Mouse (Mus musculus) kidney, postnatal 10 days (tissue): ENCODE data around the gene Tmem59.
A peak's percentile ranks its signal among the peaks of the same experiment; 100 is the strongest.

Experiments used
- DNase-seq: peaks from one replicate; pipeline ENCODE4 v3.0.0; 2021; ENCODE audit warnings: mixed read lengths

The Tmem59 gene

DNA sequence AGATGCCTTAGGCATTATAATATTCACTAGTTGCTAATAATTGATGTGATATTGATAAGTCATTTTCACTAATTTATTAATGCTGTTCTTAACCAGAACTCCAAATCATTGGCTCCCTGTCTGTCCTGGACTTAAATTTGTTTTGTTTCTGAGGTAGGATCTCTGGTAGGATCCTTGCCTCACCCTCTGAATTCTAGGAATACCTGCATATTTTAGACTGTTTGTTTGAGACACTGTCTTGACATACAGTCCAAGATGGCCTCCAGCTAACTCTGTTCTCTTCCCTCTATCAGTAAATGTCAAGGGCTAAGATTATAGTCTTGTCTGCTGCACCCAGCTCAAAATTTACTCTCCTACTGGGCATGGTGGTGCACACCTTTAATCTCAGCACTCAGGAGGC lies 2.5 kb downstream of the Tmem59 start:
- DNase-seq: no peak

- no peak for DNase-seq
Measured at GRCm38 (mm10) chr4:107181866-107182265, 3.7 kb downstream of the Tmem59 start.

GRCm38 (mm10) chr4:107182796-107183195 lies 4.6 kb downstream of the Tmem59 start:
- DNase-seq: no peak

GRCm38 (mm10) chr4:107183203-107183602 lies 5.0 kb downstream of the Tmem59 start:
- no peak for DNase-seq

DNA sequence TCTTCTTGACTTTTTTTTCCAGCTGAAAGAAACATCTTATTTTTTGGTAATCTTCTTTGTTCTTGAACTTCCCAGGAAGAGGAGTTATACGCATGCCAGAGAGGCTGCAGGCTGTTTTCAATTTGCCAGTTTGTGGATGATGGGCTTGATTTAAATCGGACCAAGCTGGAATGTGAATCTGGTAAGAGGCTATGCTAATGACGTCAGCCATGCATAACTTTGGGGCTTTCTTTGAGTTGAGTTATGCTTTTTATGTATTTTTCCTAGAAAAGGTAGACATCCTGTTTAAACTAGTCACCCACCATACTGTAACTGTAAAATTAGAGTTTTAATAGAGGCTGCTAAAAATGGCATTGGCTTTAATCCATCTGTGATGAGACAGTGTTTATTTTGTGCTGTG lies 7.5 kb downstream of the Tmem59 start:
- DNase-seq: no peak

GRCm38 (mm10) chr4:107193841-107194240 lies 15.6 kb downstream of the Tmem59 start:
- no peak for DNase-seq

DNA sequence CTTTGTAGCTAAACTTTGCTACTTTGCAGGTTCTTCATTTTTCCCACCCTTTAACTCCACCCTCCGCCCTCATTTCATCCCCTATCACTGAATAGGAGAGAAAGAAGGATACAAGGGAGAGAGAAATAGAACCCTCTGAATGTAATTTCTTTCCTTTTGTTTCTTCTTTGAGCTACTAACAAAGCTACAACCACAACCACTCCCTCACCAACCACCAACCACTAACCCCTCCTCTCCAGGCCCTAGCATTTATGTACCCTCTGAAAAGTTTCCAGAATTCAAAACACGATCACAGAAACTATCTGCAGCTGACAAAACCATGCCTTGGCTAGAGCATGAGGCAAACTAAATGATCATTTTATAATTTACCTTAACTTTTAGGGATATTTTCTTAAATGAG lies 18.3 kb downstream of the Tmem59 start:
- DNase-seq: no peak

- no peak for DNase-seq
Measured at GRCm38 (mm10) chr4:107198072-107198471, 19.9 kb downstream of the Tmem59 start.

DNA sequence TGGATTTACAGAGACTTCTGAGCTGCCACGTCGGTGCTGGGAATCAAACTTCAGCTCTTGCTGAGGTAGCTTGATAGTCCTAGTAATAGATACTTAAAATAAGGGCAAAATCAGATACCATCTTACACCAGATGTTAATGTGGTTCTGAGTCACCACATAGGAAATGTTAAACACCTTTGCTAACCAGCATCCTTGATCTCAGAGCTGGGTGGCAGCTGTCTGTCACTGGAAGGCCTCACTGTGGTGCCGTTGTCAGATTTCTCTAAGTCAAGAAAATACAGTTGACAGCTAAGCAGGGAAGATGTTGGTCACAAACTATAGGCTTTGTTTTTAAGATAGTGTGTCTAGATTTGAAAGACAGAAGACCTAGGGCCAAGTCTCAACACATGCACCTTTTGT lies 23.6 kb downstream of the Tmem59 start:
- DNase-seq: no peak

GRCm38 (mm10) chr4:107203001-107203400 lies 24.8 kb downstream of the Tmem59 start:
- no peak for DNase-seq

GRCm38 (mm10) chr4:107207016-107207415 lies 28.8 kb downstream of the Tmem59 start:
- no peak for DNase-seq

- DNase-seq: no peak
Measured at GRCm38 (mm10) chr4:107208880-107209279, 30.7 kb downstream of the Tmem59 start, which contains the start of gene Ldlrad1. TSS of gene Ldlrad1 (plus strand) at chr4:107209180.

DNA sequence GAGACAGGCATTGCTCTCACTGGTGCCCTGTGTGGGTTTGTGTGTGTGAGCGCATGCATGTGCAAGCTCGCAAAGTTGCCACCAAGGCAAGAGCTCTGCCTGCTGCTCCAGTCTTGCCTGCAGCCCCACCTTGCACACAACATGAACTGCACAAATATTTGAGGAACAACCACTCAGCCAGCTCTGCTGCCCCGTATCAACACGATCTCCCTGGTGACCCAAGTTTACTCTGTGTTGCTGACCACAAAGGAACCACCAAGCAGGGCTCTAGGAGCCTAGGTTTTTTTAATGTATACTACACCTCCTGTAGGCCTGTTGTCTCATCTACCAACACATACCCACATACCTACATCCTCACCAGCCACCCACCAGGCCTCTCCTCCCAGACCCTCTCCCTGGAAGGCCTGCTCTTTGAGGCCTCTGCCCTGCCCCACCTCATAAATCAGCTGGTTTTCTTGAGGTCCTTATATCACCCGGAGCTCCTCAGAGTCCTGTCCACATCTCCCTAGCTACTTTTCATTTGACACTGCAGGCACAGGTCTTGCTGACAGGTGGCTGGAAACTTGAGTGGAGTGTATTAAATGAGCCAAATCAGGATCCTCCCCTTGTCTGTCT lies 32.4 kb downstream of the Tmem59 start:
- DNase-seq: no peak

DNA sequence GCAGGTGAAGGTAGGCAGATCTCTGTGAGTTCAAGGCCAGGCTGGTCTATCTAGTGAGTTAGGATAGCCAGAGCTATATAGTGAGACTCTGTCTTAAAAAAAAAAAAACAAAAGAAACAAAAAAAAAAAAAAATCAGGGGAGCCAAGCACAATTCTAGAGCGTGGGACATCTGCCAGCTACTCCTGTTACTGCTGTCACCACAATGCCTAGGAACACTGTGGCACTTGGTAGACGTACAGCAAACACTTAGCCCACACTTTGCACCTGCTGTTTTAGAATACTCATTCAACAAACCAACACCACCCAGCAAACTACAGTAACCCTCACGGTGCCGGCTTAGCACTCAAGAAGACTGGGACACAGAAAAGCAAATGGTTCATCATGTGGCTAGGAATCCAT lies 33.3 kb downstream of the Tmem59 start:
- no peak for DNase-seq

DNA sequence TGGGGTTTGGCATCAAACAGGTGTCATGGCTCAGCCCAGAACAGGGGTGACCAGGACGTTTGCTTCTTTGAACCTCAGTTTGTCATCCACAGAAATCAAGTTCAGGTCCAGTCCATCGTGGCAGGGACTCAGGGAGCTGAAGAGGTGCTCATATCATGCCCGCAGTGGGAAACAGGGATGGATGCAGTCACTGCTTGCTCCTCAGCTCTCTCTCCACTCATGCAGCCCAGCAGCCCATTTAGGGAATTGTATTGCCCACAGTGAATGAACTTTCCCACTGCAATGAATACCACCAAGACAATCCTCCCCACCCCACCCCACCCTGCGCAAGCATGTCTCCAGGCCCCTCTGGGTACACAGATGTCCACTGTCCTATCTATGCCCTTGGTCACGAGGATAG lies 33.7 kb downstream of the Tmem59 start:
- DNase-seq: no peak

DNA sequence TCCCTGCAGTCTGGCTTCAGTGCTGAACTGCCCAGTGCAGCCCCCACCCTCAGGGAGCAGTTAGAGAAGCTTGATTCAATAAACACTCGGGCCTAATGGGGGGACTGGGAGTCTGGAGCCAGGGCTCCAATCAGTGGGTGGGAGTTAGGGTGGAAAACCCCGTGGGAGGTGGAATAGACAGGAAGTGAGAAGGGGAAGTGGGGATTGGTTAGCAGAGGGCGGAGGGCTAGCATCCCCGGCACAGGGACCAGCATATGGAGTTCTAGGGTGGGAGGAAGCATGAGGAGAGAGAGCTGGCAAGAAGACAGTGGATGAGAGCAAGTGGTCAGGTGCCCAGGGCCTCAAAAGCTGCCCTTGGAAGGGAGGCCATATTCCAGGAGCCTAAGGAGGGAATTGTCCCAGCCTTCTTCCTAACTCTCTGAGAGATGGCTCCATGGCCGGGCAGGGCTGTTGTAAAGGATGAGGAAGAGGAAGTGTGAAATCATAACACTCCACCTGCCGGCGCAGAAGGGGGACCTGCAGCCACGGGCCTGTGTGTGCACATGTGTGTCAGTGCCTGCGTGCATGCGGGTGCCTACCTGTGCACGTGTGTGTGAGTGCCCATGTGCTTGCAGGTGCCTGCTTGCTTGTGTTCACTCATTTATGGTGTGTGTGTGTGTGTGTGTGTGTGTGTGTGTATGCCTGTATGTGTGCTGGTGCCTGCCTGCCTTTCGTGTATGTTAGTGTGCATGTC lies 35.2 kb downstream of the Tmem59 start:
- no peak for DNase-seq

GRCm38 (mm10) chr4:107217574-107217973 lies 39.4 kb downstream of the Tmem59 start:
- DNase-seq: no peak

- no peak for DNase-seq
Measured at GRCm38 (mm10) chr4:107221524-107221923, 43.3 kb downstream of the Tmem59 start.

DNA sequence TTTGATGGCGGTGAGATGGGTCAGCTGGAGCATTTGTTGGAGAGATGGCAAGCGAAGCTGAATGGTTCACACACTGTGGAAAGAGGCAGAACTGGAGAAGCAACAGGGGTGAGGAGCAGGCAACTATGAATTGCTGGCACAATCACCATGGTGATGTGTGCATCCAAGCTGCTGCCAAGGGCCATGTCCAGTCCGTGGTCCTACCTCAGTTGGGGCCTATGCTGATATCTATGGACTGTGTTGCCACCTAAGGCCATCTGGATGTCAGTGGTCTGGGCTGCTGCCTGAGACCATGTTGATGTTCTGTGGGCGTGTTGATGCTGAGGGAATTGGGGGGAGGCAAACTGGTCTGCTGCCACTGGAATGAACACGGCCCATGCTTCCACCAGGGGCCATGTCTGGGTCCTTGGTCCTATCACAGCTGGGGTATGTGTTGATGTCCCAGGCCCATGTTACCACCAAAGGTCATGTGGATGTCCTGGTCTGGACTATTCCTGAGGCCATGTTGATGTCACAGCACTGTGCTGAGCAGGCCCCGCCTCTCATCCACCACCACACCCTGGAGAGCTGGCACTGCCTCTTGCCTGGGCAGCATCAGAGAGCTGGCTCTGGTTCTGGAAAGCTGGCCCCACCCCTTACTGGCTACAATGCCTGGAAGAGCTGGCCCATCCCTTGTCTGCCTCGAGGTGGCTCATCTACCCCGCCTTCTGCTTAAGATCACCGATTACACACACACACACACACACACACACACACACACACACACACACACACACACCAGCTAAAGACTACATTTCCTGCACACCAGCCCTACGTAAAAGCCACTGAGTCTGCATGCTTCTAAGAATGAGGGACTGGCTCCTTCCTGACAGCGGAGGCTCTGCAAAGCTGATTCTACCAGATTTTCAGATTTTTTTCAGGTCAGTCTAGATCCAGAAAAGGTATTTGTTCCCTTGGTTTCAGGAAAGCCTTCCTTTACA lies 45.3 kb downstream of the Tmem59 start:
- peak; percentile 31 for DNase-seq

DNA sequence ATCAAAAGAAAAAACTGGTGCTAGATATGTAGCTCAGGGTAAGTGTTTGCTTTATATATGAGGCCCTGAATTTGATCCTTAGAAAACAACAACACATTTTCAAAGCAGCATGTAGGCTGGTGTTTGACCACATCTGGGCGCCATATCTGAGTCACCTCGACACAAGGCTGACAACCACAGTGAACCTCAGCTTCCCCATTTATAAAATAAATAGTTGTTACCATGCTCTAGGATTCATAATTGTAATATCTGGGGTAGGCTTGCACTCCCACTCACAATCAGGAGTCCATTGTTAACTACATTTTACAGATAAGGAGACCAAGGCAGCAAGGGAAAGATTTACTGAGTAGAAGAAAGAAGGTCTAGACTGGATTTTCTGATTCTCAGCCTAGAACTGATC lies 48.1 kb downstream of the Tmem59 start:
- no peak for DNase-seq

DNA sequence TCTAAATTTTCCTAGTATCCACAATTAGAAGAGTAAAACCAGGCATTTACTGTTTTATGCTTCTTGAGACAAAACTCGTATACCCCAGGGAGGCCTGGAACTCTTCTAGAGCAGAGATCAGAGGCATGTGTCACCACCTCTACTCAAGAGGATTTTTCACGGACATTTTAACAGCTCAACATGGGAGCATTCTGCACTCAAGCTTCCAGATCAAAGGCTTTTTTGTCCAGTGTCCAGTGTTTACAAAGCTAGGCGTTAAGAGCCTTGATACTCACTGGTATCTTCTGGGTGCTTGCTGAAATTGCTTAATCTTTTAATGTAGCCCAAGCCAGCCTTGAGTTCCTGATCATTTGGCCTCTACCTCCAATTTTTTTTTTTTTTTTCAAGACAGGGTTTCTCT lies 54.0 kb downstream of the Tmem59 start:
- no peak for DNase-seq

GRCm38 (mm10) chr4:107238253-107238652 lies 60.1 kb downstream of the Tmem59 start:
- no peak for DNase-seq

DNA sequence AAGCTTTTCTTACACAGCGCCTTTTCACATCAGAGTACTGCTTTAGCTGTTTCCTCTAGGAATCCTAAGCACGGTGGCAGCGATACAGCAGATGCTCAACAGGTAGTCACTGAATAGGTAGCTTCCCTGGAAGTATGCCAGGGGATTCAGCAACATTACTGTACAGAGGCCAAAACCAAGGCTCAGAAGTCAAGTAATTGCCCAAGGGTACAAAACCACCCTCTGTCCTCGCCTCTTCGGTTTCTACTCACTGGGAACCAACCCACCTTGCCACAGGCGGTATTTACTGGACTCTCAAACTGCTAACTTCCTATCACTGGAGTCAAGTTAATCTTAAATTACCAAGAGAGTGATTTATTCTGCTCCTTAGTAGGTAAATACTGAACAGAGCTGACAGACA lies 62.0 kb downstream of the Tmem59 start:
- no peak for DNase-seq
